Mouse (Mus musculus): Measurements from ENCODE around the gene Tnfsf10.

DNA sequence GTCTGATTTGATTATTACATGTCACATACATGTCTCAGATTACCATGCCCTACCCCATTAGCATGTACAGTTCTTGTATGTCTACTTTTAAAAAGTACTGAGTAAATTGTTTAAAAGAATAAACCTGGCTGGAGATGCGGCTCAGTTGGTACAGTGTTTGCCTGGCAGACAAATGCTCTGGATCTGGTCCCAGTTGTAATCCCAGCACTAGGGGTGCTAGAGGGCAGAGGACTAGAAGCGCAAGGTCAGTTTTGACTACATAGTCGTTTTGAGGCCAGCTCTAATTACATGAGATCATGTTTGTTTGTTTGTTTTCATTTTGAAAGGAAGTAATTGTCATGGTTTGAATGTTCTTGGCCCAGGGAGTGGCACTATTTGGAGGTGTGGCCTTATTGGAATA, 68.0 kb downstream of the Tnfsf10 start:
- TF ChIP-seq CTCF (IDR thresholded peaks at IDR 0.05; ENCODE audit: low read depth, low read length) (no peak), POLR2A (IDR thresholded peaks at IDR 0.05; ENCODE audit: extremely low read depth, insufficient read depth, low read length) (no peak)

Measured in liver, adult 2 months (tissue).